Mouse (Mus musculus): ENCODE data around the gene Efcab9. TPM values are rescaled to one million over a fixed set of nuclear protein-coding genes. Genes with fewer than 3 reads are reported as not detected.
A peak's percentile ranks its signal among the peaks of the same experiment; 100 is the strongest.

The Efcab9 gene
- 9.1 TPM in 1 of 2 replicates, not detected in the other for total RNA-seq (2017)

GRCm38 (mm10) chr11:32531871-32532764, at the start of gene Efcab9:
Gene Efcab9 (minus strand): TSS chr11:32532081.
- ATAC-seq (replicated peaks; ENCODE audit: low read depth, poor library complexity, severe bottlenecking), result no peak

GRCm38 (mm10) chr11:32581031-32581430, 49.1 kb upstream of the Efcab9 start:
- no peak for ATAC-seq (replicated peaks; ENCODE audit: low read depth, poor library complexity, severe bottlenecking)

GRCm38 (mm10) chr11:32580305-32580947, 48.5 kb upstream of the Efcab9 start:
- ATAC-seq (replicated peaks; ENCODE audit: low read depth, poor library complexity, severe bottlenecking), result peak; percentile 98

- ATAC-seq (replicated peaks; ENCODE audit: low read depth, poor library complexity, severe bottlenecking), result no peak
Measured at GRCm38 (mm10) chr11:32576760-32577050, 44.8 kb upstream of the Efcab9 start.

GRCm38 (mm10) chr11:32575964-32576759, 44.3 kb upstream of the Efcab9 start:
- ATAC-seq (replicated peaks; ENCODE audit: low read depth, poor library complexity, severe bottlenecking), result no peak

- no peak for ATAC-seq (replicated peaks; ENCODE audit: low read depth, poor library complexity, severe bottlenecking)
Measured at GRCm38 (mm10) chr11:32573669-32574068, 41.8 kb upstream of the Efcab9 start.

GRCm38 (mm10) chr11:32571103-32571502, 39.2 kb upstream of the Efcab9 start:
- ATAC-seq (replicated peaks; ENCODE audit: low read depth, poor library complexity, severe bottlenecking), result peak; percentile 50

GRCm38 (mm10) chr11:32568637-32569293, 36.9 kb upstream of the Efcab9 start:
- ATAC-seq (replicated peaks; ENCODE audit: low read depth, poor library complexity, severe bottlenecking), result no peak

- no peak for ATAC-seq (replicated peaks; ENCODE audit: low read depth, poor library complexity, severe bottlenecking)
Measured at GRCm38 (mm10) chr11:32568060-32568459, 36.2 kb upstream of the Efcab9 start.

GRCm38 (mm10) chr11:32567000-32567855, 35.3 kb upstream of the Efcab9 start:
- no peak for ATAC-seq (replicated peaks; ENCODE audit: low read depth, poor library complexity, severe bottlenecking)

GRCm38 (mm10) chr11:32566184-32566583, 34.3 kb upstream of the Efcab9 start:
- no peak for ATAC-seq (replicated peaks; ENCODE audit: low read depth, poor library complexity, severe bottlenecking)

- ATAC-seq (replicated peaks; ENCODE audit: low read depth, poor library complexity, severe bottlenecking), result peak; percentile 80
Measured at GRCm38 (mm10) chr11:32565088-32565487, 33.2 kb upstream of the Efcab9 start.

- no peak for ATAC-seq (replicated peaks; ENCODE audit: low read depth, poor library complexity, severe bottlenecking)
Measured at GRCm38 (mm10) chr11:32564629-32565028, 32.7 kb upstream of the Efcab9 start.

GRCm38 (mm10) chr11:32563660-32564059, 31.8 kb upstream of the Efcab9 start:
- ATAC-seq (replicated peaks; ENCODE audit: low read depth, poor library complexity, severe bottlenecking), result peak; percentile 50

- ATAC-seq (replicated peaks; ENCODE audit: low read depth, poor library complexity, severe bottlenecking), result no peak
Measured at GRCm38 (mm10) chr11:32562706-32563105, 30.8 kb upstream of the Efcab9 start.

GRCm38 (mm10) chr11:32561465-32562355, 29.8 kb upstream of the Efcab9 start:
- peak; percentile 12 for ATAC-seq (replicated peaks; ENCODE audit: low read depth, poor library complexity, severe bottlenecking)

- ATAC-seq (replicated peaks; ENCODE audit: low read depth, poor library complexity, severe bottlenecking), result no peak
Measured at GRCm38 (mm10) chr11:32560015-32560770, 28.3 kb upstream of the Efcab9 start.

- ATAC-seq (replicated peaks; ENCODE audit: low read depth, poor library complexity, severe bottlenecking), result peak; percentile 48
Measured at GRCm38 (mm10) chr11:32558677-32559076, 26.8 kb upstream of the Efcab9 start.
